8 mouse cellular contexts compared by ENCODE assay signal in genomic region chr3:97337306-97337705, GRCm38 (mm10). TPM values are rescaled to one million over a fixed set of nuclear protein-coding genes. Genes with fewer than 3 reads are reported as not detected.
DNase-seq lines count a peak whose midpoint lies in the region; ATAC-seq lines count a peak whose summit lies in the region.

No protein-coding gene starts in this region.

- H3K4me3 ChIP-seq in liver, embryonic 12.5 days = no peak overlapping the region
- H3K4me3 ChIP-seq in midbrain, embryonic 15.5 days = no peak overlapping the region

- ATAC-seq in liver, embryonic 12.5 days = no peak
- no peak for ATAC-seq in megakaryocyte, adult 5-6 weeks (ENCODE audit: poor library complexity, severe bottlenecking)
- no peak for ATAC-seq in midbrain, embryonic 15.5 days (replicated peaks)

- H3K4me2 ChIP-seq in liver, embryonic 12.5 days = no peak overlapping the region
- no peak overlapping the region for H3K4me2 ChIP-seq in midbrain, embryonic 15.5 days

- H3K9ac ChIP-seq in liver, embryonic 12.5 days = no peak overlapping the region
- no peak overlapping the region for H3K9ac ChIP-seq in midbrain, embryonic 15.5 days

- WGBS in liver, embryonic 12.5 days (ENCODE audit: insufficient replicate concordance) = 45% methylated on average over 11 of the region's 11 CpGs
- WGBS in midbrain, embryonic 15.5 days = 60% methylated on average over 11 of the region's 11 CpGs

- H3K4me1 ChIP-seq in liver, embryonic 12.5 days = no peaks in the 10 kb centered on the region
- H3K4me1 ChIP-seq in midbrain, embryonic 15.5 days = peaks cover 8% of the 10 kb centered on the region; the same call in 1 of the 2 replicates

- H3K36me3 ChIP-seq in liver, embryonic 12.5 days = no peaks in the 10 kb centered on the region
- H3K36me3 ChIP-seq in midbrain, embryonic 15.5 days (replicated peaks) = no peaks in the 10 kb centered on the region

- H3K9me3 ChIP-seq in liver, embryonic 12.5 days (replicated peaks) = no peaks in the 10 kb centered on the region
- H3K9me3 ChIP-seq in midbrain, embryonic 15.5 days = no peaks in the 10 kb centered on the region

- H3K27ac ChIP-seq in liver, embryonic 12.5 days = no peak overlapping the region
- no peak overlapping the region for H3K27ac ChIP-seq in midbrain, embryonic 15.5 days

- peak; percentile 34 for DNase-seq in liver
- peak; percentile 31 for DNase-seq in forelimb bud, embryonic 11.5 days (ENCODE audit: low read depth, low spot score)
- DNase-seq in kidney, postnatal 10 days = peak; percentile 71
- DNase-seq in ovary, adult 18-20 months (ENCODE audit: low spot score) = peak; percentile 70
- DNase-seq in cerebellum, adult 11 months = no peak

- 0 out of 2 replicates have a peak, but pooled peaks cover 4% of the 10 kb centered on the region for H3K27me3 ChIP-seq in liver, embryonic 12.5 days (replicated peaks)
- no peaks in the 10 kb centered on the region for H3K27me3 ChIP-seq in midbrain, embryonic 15.5 days (replicated peaks)

RNA-seq across cellular contexts. Expression of gene Bcl9, which starts 39.6 kb away (rescaled TPM):
- polyA plus RNA-seq in liver, embryonic 12.5 days (2016; fragmentation: Nextera tagmentation; extraction: Ambion mirVana) = 7.9 and 9.3 TPM in 2 replicates
- 10.2 and 12.7 TPM in 2 replicates for total RNA-seq in megakaryocyte, adult 5-6 weeks (2015)
- total RNA-seq in megakaryocyte, adult 5-6 weeks (2017) = 3.0 and 4.1 TPM in 2 replicates
- 101 and 102 TPM in 2 replicates for polyA plus RNA-seq in midbrain, embryonic 15.5 days (2015; fragmentation: Nextera tagmentation; extraction: Ambion mirVana)
